Mouse (Mus musculus) cerebellum, adult 9-10 months (tissue): Measurements from ENCODE around the gene Polr1b.

Experiments
- DNase-seq: peaks from one replicate; pipeline ENCODE4 v3.0.0; 2022

The Polr1b gene

DNA sequence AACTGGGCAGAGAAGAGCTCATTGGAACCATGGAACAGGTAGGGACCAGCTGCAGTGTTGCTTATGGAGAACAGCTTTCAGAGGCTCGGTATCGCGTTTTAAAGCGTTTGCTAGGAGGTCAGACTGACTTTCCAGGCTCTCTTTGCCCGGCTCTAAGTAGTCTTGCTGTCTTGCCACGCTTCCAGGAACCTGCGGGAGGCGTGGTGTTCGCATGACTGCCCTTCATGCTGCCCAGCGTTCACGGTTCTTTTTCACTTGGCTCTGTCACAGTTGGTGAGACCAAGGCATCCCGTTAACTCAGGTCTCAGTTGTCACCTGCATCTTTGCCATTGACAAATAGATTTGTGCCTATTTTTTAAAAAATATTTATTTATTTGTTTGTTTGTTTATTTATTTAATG lies 17.3 kb downstream of the Polr1b start:
- no peak for DNase-seq

DNA sequence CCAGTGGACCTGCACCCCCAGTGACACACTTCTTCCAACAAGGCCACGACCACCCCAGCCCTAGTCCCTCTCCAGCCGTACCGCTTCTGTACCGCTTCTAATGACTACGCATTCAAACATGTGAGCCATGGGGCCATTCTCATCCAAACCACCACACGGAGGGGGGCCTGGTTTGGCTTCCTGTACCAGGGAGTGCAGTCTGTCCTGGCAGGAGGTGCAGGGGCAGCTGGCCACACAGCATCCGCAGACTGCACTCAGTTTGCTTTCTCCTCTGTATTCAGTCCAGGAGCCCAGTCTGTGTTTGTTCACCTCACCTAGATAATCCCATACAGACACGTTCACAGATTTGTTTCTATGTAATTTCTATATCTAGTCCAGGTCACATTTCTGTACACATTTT lies 21.2 kb downstream of the Polr1b start:
- peak; percentile 49 for DNase-seq

DNA sequence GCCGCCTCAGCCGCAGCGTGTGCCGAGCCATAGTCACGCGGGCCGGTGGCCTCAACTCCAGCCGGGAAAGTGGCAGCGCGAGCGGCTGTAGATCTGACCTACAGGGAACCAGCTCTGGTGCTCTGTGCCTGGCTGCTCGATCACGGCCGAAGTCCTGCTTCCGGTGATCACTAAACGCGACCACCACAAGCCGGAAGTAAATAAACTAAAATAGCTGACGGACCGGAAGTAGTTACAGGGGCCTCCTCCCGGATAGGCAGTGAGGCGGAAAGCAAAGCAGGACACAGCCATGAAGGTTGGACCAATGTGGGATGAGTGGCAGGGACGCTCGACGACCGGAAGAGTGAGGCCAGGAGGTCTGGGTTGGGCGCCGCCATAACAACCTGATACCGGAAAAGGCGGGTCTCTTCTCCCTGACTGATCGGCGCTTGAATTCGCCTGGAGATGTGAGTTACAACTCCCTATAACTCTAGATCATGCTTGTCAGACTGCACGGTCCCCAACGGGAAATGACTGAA lies 28.7 kb downstream of the Polr1b start, which contains the start of gene Chchd5:
Chchd5 (plus strand) TSS at position 289 of the 518 bp plus-strand sequence.
- DNase-seq, result peak; percentile 97

DNA sequence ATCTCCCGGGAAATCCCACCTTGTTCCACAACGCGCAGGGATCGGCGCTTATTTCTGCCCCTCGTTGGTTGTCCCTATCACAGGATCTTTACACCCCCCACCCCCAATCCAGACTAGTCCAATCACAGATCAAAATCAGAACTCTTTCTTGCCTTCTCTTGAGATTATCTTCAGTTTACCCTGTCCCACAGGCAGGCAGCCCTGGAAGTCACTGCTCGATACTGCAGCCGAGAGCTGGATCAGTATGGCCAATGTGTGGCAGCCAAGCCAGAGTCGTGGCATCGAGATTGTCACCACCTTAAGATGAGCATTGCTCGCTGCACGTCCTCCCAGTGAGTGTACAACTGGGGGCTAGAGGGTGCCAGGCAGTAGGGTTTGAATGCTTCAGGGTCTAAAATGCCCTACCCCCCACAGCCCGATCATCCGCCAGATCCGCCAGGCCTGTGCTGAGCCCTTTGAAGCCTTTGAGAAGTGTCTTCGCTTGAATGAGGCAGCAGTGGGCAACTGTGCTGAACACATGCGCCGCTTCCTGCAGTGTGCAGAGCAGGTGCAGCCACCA lies 29.3 kb downstream of the Polr1b start:
- DNase-seq, result no peak

DNA sequence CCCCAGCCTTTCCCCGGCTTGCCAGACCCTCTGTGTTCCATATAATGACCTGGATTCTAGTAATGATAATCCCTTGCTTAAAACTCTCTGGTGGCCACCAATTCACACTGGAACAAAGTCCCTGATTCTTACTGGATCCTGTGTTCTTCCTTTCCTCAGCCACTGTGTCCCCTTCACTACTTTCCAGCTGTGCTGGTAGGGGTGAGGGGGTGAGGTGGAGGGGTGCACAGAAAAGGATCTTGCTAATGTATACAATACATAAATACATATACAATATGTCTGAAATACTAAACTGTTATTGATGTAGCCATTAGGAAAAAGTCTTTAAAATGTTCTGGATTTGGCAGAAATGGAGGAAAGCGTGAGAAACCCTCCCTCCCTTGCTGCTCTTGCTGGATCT lies 30.0 kb downstream of the Polr1b start:
- DNase-seq, result no peak

DNA sequence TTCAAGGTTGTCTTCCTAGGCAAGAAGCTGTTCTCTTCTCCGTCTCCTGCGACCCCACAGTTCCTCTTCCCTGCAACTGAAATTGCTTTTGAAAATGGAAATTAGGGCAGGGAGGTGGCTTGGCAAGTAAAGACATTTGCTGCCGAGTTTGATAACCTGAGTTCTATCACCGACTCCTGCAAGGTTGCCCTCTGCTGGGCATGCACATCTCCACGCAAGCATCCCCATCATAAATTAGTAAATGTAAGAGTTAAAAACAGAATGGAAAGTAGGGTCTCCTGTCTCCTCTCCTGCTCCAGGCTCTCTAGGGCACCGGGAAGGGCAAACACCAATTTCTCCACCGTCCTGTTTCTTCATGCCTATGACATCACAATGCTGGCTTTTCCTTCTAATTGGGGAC lies 31.4 kb downstream of the Polr1b start:
- no peak for DNase-seq

DNA sequence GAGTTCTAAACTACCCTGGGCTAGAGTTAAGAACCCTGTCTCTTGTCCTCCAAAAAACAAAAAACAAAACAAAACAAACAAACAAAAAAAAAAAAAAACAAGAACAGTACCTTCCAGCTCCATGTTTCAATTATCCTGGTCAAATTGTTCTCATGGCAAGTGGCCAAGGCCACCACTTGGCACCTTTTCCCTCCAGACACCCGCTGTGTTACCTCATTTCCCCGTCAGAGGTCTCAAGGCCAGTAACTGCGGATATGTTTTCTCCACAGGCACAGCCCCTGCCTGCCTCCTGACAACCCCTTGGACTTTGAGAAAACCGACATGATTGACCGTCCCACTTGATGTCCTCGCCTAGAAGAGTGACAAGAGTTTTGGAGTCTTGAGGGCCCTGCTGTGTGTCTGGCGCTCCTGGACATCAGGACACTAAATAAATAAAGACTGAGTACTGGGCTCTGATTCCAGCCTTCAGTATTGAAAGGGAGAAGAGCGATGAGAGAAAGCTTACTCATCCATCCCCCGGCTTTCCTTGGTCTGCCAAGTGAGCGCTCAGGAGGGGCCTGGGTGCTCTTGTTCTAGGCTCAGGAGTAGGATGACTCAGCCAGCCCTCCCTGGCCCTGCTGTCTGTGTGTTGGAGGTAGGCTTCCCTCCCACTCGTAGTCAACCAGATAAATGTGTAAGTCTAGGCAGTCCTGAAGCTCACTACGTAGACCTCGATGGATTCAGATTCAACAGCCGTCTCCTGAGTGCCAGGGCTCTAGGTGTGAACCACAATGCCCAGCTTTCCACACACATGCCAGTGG lies 32.4 kb downstream of the Polr1b start:
- DNase-seq, result peak; percentile 67

DNA sequence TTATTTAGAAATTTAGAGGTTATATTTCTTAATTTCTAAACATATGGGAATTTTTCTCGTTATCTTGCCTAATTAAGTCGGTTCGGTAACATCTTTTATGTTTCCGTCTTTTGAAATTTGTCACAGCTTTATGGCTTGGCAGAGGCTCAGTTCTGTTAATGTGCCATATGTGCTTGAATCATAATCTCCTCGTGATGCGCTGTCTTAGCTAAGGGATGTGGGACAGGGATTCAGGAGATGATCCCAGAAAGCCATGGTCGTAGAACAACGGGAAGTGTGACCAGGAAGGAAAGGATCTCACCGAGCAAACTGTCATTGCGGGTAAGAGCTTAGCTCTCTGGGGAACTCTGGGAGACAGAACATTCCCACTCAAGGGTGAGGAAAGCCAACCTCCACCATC lies 39.1 kb downstream of the Polr1b start:
- DNase-seq, result peak; percentile 78

DNA sequence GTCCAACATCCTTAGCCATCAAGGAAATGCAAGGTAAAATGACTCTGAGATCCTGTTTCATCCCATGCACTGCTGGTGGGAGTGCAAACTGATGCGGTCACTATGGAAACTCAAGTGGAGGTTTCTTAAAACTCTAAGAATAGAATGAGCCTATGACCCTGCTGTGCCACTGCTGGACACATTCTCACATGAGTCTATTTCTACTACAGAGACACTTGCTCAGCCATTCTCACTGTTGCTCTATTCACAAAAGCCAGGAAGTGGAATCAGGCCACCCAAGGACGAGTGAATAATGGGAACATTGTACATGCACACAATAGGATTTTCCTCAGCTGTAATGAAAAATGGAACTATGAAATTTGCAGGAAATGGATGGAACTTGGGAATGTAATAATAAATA lies 48.0 kb downstream of the Polr1b start:
- no peak for DNase-seq

DNA sequence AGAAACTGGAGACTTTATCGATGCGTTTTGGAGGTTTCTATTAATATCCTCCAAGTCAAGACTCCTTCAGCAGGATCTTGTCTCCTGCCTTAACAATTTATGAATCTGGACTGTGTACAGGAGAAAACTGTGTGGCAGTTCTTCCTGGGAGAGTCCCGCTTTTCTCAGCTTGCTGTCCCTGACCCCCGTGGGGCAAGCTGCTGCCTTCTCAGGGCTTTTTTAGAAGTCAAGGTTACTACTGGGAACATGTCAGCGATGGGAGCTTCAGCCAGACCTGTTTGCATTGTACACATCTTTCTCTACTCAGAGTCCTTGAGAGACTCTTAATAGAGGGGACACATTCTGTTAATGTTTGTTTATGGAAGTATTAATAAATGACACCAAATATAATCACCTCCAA lies 49.6 kb downstream of the Polr1b start:
- no peak for DNase-seq

DNA sequence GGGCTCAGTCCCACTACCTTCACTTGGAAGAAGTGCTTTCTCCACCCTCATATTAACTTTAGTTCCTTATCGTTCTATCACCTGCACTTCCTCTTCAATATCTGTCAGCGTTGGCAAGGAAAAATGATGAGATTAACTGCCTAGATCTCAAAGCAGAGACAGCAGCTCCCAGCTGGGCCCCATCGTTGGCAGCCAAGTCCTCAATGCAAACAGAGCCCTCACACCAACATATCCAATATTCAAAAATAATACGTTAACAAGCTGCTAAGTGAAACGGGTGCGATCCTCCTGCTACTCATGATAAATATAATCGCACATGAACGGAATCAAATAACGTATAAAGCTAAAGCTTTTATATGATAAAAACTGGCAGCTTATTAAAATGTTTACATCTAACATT lies 50.3 kb downstream of the Polr1b start:
- DNase-seq, result no peak

DNA sequence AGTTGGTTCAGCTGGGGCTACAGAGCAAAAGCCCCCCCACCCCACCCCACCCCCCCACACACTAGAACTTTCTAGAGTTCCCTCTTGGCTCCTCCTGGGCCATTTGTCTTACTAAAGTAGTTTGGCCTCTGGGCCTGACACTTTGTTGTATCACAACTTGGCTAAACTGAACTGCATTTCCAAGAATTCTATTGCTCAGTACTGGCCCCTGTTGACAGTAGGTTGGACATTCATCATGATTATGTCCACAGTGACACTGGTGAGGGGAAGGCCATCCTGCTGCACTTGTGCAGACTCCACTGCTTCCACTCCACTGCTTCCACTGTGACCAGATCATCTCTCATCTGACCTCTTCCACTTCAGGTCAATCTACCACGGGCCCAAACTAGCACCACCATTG lies 52.0 kb downstream of the Polr1b start:
- DNase-seq, result no peak

DNA sequence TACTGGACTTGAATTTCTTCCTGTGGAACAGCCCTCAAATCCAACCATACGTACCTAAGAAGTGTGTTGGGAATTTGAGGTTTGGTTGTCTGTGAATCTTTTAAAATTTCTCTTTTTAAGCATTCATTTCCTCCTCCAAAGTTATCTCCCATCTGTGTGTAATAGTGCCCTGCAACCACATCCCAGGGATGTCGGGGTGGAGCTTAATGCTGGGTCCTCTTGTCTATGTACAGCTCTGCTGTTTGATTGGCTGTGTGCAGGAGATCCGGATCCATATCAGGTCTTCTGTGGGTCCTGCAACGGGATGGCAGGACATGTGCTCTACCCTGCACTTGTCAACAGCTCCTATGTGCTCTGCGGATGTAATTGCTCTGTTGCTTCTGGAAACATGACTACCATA lies 64.0 kb downstream of the Polr1b start:
- DNase-seq, result no peak

DNA sequence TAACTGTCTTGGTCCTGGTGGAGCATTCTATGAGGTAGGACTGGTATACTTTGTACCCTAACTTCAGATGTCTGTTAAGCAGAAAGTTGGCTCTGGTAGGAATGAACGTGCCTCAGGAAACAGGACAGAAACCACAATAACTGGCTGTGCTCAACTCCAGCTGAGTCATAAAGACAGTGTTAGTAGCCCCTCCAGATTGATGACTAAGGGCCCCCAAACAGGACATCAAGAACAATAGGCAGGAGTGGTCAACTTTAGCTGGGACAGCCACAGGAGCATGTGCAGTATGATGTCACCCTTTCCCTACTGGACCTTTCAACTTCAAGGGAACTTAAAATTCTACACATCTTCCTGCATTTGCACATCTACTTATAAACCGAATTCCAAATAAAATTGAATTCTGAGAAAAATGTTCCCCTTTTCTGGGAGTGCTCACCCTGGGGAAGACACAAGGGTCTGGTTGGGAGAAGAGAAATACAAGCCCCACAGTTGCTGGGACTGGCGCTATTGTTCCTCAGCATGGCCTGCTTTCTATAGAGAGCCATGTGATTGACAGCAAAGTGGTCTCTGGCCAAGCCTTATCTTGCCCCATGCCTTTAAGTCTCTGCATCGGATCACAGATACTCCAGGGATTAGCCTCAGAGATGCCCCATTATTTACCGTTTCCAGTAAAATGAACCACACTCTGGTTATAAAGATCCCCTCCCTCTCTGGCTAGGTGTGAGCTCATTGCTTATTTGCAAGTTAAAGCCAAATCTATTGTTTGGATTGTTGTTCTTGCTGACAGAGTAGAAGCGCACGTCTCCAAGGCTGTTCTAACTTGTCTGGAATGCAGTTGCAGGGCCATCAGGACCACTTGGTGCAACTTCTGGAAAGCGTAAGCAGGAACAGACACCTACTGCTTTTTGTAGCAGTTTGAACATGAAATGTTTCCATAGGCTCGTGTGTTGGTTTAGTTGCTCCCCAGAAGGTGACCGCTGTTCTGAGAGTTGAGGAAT lies 66.0 kb downstream of the Polr1b start:
- DNase-seq, result no peak

DNA sequence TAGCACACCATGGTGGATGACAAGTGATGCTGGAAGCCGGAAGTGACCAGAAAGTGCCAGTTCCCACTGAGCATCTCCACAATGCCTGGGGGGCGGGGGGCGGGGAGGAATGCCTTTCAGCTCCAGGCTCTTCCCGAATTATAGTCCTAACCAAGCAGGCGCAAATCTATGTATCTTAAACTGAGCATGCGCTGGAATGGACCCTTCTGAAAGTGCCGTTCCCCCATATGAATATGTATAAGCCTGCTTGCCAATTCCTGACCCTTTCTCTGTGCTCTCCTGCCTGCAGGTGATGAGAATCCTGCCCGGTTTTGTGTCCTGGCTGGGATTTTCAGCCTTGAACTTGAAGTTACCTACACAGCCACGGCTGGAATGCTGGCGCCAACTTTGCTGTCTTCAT lies 72.6 kb downstream of the Polr1b start:
- no peak for DNase-seq

DNA sequence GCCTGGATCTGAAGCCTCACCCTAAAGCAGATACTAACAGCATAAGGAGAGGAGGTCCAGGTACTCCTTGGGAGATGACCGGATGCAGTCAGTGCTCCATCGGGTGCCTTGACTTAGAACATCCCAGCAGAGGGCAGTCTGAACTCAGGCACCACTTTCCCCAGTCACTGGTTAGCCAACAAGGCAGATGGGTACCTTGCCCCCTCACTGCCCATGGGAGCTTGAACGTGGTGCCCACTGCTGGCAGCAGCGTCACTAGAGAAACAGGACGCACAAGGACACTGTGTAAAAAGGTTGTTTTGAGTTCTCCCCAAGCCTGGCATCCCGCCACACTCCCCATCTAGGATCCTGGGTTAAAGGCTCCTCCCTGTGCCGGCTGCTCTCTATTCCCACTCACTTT lies 73.7 kb downstream of the Polr1b start:
- DNase-seq, result peak; percentile 64

DNA sequence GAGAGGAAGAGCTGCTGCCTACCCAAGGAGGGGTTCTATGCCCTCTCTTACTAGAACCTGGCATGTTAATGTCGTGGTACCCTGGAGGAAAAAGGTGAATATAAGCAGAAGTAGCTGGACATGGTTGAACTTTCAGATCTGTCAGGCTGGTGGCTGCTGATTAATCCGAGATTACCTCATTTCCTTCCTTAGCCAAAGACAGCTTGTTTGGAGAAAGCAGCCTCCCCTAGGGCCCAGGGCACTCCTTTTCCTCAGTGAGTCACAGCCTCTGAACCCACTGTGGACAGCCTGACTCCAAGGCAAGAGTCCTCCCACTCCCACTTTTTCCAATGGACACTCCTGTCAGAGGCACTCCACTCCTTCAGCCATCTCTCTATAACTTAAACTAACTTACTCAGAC lies 74.8 kb downstream of the Polr1b start:
- no peak for DNase-seq
